Mouse (Mus musculus): ENCODE results near the gene Pik3c2b.
"Not testable (repeated sequence)": the region's sequence is repeated elsewhere in the genome, so short reads cannot be mapped to it uniquely, and the experiment has no call there.

Pik3c2b gene

DNA sequence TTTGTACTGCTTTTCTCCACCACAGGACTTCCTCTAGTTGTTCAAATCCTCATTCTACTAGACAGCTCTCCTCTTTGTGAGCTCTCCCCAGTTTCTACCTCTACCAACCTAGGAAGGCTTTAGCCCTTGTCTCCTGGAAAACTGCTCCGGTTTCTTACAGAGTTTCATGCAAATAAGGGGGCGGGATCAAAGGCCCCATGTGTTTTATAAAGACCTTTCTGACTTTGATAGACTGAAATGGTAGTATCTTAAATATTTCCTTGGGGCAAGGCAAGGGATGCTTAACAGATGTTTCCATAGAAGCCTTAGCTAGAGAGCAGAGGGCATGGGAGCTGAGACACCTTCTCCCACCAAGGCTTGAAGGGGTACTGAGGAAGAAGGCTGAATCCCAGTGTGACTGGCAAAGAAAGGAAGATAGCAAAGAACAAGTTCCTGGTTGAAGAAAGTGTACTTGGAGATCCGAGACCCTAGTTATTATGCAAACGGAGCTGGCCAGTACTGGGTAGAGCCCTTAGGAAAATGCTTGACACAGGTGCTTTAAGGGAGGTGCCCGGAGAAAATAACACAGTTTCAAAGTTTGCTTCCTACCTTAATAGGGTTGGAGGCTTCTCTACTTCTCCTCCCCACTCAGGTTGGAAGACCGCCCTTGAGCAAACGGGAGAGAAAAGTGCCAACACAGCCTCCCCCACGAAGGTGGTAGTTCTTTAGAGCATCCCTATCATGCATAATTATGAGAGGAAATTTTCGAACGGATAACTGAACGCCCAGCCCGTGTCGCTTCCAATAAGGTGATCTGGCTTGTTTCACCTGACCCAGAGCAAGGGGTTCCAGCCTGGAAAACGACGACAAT is at the start of gene Pik3c2b:
Pik3c2b (plus strand) TSS at position 657 of the 850 bp plus-strand sequence.
- no peak for DNase-seq (ENCODE audit: low spot score in 2 of 2)

DNA sequence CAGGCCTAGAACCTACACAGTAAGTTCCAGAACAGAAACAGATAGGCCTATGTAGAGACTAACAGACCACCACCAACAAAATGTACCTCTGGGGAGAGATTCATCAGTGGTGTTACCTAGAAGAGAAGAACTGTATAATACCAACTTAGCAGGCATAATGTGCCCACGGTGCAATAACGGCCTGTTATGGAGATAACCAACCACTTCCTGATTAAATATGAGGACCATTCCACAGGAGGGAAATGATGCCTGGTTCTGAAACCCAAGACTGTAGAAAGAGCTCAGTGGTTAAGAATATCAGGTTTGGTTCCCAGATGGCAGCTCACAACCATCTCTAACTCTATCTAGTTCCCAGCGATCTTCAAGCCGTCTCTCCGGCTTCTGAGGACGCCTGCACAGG is 45.1 kb upstream of the Pik3c2b start:
- DNase-seq (ENCODE audit: low spot score in 2 of 2) = no peak

DNA sequence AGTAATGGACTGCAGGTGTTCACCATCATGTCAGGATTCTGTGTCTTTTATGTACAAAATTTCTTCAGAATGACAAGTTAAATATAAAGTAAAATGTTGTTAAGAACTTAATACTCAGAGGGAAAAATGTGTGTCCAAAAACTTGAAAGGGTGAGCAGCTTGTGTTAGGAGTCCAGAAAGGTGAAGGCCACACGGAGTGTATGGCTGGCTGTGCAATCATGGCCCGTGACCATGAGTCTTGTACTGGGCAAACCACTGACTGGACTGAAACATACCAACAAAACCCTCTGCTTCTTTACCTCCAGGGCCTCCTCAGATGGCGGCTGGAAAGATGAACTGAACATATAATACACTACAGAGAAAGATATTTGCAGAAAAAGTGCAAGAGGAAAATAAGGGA is 38.9 kb upstream of the Pik3c2b start:
- DNase-seq (ENCODE audit: low spot score in 2 of 2) = no peak

DNA sequence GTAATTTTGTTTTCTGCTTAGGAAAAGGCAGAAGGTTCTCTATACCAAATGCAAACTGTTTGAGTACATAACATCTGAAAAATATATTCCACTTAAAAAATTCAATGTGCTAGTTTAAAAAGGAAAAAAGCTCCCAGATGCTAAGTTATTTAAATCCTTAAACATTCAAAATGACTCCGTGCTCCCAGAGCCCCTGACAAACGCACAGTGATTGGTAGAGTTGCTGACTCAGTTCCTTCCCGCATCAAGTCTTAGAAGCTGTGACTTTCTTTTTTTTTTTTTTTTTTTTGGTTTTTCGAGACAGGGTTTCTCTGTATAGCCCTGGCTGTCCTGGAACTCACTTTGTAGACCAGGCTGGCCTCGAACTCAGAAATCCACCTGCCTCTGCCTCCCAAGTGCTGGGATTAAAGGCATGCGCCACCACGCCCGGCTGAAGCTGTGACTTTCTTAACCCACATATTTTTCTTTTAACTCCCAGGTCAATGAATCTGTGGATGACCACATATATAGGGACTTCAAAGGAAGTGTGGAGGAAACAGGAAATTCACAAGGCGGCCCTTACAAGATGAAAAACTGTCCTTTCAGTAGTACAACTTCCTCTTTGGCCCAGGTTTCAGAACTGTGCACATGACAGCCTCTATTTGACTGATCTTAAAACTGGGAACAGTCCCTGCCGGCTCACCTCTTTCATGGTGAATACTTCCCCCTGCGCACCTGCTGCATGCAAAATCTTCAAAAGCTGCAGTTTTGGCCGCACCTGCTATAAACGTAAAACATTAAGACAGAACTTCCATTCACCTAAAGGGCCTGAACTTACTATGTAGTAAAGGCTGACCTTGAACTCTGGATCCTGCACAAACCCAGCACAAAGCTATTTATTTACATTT is 33.3 kb upstream of the Pik3c2b start:
- DNase-seq (ENCODE audit: low spot score in 2 of 2) = no peak

DNA sequence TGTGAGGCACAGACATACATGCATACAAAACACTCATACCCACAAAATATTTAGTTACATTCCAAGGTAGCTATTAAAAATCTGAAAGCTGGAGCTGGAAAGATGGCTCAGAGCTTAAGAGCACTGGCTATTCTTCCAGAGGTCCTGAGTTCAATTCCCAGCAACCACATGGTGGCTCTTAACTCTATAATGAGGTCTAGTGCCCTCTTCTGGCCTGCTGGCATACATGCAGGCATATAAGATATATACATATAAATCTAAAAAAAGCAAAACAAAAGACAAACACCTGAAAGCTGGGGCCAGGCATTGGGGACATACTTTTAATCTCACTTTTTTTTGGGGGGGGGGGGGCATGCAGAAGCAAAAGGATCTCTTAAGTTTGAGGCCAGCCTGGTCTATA is 32.1 kb upstream of the Pik3c2b start:
- DNase-seq (ENCODE audit: low spot score in 2 of 2) = no peak

DNA sequence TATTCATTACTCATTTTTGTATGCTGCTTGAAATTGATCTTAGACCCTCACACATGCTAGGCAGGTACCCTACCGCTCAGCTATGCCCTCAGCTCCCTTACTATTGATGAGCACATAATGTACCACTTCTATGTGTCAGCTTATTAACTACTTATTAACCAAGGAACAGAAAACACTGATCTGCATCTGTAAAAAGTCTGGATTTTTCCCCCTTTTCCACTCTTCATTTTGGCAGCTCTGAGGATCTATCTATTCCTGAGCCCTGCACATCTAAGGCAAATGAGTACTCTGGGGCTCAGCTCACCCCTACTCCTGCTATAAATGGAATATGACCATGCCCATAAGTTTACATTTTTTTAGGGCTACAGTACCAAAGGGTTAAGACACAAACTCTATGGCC is 31.3 kb upstream of the Pik3c2b start:
- no peak for DNase-seq (ENCODE audit: low spot score in 2 of 2)

DNA sequence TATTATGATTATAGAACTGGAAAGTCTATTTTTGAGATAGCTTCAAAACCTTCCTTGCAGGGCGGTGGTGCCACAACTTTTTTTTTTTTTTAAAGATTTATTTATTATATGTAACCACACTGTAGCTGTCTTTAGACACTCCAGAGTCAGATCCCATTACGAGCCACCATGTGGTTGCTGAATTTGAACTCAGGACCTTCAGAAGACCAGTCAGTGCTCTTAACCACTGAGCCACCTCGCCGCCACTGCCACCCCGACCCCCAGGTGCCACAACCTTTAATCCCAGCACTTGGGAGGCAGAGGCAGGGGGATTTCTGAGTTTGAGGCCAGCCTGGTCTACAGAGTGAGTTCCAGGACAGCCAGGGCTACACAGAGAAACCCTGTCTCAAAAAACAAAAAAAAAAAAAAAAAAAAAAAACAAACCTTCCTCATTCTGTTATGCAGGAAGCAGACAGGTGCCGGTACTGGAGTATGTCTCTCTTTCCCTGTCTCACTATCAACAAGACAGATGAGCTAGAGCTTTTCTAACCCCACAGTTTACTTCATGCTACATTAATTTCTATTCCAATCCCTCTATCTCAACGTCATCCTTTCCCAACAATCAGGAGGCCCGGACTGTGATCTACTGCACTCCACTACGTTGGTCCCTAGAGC is 28.6 kb upstream of the Pik3c2b start:
- DNase-seq (ENCODE audit: low spot score in 2 of 2) = no peak

DNA sequence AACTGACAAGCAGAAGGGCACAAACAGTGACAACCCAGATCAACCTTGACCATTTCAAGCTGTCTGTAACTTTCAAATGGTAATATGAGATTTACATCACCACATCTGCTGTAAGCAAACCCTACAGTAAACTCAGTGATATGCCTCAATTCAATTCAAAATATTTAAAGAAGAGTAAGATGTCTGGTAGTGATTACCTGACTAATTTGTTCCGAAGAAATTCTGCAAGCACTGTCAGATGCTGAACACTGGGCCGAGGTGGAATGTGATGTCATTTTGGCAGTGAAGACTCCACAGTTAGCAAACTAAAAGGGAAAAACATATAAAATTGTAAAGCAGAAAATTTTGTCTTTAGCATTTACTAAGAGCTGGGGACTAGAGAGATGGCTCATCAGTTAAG is 26.9 kb upstream of the Pik3c2b start:
- no peak for DNase-seq (ENCODE audit: low spot score in 2 of 2)

DNA sequence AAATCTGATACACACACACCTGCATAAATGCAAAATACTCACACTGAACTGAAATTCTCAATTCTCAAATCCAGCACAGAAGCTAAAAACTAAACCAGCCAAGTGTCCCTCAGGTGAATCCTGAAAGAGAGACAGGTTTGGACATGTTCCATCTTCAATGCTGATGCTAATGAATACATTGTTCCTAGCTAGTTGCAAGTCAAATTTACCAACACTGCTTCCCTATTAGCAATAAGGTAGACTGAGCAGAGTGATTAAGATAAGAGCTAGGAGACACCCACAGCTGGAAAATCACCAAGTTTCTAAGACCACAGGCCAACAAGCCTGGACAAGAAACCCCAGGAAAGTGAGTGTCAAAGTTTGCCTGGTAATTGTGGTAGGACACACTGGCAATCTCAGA is 26.2 kb upstream of the Pik3c2b start:
- DNase-seq (ENCODE audit: low spot score in 2 of 2) = no peak

DNA sequence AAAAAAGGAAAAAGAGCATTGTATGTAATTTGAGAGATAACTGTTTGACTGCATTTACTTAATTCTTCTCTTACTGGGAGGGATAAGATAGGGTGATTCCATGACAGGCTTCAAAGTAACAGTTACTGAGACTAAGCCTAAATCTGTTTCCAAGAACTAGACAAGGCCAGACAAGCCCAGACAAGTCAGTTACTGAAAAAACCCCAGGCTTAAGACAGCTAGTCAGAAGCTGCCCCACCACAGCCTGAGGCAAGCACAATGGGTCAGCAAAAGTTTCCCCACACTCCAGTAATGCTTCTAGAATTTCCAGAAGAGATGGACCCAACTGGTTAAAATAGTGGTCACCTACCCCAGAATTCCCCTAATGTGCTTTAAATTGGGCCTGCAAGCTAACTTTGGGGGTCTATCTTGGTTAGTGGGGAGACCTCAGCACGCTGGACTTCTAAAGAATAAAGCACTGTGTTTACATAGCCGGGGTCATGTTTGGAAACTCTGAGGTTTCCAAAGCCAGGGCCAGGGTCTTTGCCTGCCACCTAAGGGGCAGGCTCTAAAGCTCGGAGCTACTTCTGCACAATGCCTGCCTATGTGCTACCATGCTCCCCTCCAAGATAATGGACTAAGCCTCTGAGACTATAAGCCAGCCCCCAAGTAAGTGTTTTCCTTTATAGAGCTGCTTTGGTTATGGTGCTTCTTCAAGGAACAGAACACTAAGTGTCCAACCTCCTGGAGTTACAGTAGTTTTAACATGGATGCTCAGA is 25.2 kb upstream of the Pik3c2b start:
- DNase-seq (ENCODE audit: low spot score in 2 of 2) = no peak

DNA sequence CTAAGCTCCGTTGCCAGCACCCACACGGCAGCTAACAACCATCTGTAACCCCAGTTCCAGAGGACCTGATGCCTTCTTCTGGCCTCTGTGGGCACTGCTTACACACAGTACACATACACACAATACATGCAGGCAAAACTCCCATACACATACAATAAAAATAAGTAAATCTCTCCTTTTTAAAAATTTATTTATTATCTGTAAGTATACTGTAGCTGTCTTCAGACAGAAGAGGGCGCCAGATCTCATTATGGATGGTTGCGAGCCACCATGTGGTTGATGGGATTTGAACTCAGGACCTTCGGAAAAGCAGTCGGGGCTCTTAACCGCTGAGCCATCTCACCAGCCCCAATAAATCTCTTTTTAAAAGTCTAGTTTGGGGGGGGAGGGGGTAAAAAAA is 24.1 kb upstream of the Pik3c2b start:
- no peak for DNase-seq (ENCODE audit: low spot score in 2 of 2)

DNA sequence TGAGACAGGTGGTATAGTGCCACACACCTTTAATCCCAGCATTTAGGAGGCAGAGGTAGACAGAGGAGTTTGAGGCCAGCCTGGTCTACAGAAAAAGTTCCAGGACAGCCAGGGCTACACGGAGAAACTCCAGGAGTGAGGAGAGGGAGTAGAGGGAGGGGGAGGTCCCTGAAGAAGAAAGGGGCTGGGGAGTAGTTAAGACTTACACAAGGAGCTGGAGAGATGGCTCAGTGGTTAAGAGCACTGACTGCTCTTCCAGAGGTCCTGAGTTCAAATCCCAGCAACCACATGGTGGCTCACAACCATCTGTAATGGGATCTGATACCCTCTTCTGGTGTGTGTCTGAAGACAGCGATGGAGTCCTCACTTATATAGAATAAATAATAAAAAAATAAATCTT is 23.5 kb upstream of the Pik3c2b start:
- not testable (repeated sequence) for DNase-seq (ENCODE audit: low spot score in 2 of 2)

DNA sequence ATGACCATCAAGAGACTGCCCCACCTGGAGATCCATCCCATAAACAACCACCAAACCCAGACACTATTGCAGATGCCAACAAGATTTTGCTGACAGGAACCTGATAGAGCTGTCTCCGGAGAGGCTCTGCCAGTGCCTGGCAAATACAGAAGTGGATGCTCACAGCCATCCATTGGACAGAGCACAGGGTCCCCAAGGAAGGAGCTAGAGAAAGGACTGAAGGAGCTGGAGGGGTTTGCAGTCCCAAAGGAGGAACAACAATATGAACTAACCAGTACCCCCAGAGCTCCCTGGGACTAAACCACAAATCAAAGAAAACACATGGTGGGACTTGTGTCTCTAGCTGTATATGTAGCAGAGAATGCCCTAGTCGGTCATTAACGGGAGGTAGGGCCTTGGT is 21.7 kb upstream of the Pik3c2b start:
- DNase-seq (ENCODE audit: low spot score in 2 of 2) = not testable (repeated sequence)

DNA sequence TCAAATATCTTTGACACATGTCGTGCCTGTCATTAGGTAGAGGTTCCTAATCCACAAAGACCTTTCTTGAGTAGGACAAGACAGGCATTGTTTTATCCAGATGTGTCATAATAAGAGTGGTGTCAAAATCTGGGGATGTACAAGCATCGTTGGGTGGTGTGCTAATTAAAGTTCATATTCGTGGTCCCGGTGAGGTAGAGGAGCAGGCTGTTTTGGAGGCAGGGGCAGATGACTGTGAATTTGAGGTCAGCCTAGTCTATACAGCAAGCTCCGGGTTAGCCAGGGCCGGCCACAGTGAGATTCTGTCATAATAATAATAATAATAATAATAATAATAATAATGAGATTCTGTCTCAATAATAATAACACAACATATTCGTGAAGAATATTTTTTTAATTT is 21.0 kb upstream of the Pik3c2b start:
- peak in 1 of 2 experiments; percentile 23 for DNase-seq (ENCODE audit: low spot score in 2 of 2)

DNA sequence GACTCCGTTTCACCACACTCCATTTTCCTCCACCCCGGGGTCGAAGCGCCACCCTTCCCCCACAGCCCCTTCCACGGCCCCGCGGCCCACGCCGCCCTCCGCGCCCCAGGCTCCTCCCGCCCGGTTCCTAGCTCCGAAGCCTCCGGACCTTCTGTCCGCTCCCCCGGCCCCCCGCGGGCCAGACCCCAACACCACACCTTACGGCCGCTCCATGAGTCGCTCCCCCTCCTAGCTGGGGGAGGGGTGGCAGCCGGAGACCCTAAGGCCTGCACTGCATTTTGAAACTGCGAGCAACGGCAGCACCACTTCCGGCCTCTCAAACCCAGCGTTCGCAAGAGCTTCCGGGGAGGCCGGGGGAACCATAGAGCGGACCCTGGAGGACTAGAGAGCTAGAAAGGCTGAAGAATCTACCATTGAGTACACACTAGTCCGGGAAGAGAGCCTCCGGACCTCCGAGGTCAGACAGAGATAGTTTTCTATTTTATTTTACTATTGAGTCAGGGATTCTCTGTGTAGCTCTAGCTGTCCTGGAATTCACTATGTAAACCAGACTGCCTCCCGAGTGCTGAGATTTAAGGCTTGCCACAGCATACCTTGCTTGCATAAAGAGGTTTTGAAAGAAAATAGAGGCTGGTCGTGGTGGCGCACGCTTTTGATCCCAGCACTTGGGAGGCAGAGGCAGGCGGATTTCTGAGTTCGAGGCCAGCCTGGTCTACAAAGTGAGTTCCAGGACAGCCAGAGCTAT is 20.2 kb upstream of the Pik3c2b start:
- DNase-seq (ENCODE audit: low spot score in 2 of 2) = peak; percentile 83 to 85

DNA sequence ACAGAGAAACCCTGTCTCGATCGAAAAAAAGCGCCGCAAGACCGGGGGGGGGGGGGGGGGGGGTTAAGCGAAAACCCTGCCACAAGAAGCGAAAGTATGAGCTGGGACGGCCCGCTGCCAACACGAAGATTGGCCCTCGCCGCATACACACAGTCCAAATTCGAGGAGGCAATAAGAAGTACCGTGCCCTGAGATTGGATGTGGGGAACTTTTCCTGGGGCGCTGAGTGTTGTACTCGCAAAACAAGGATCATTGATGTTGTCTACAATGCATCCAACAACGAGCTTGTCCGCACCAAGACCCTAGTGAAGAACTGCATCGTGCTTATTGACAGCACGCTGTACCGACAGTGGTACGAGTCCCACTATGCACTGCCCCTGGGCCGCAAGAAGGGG is 19.7 kb upstream of the Pik3c2b start:
- DNase-seq (ENCODE audit: low spot score in 2 of 2) = not testable (repeated sequence)

DNA sequence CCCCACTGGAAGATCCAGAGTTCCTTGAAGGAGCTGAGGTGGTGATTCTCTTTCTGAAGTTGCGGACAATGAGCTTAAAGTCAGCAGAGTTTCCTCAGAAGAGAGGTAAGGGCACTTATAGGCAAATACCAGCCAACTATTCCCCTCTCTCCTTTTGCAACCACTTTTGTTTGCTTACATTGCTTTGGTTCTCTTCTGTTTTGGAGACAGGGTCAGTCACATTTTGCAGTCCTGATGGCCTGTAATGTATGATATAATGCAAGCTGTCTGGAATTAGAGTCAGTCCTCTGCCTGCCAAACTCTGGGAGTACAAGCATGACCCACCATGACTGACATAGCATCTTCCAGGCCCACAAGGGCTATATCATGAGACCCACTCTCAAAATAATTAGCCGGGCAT is 18.3 kb upstream of the Pik3c2b start:
- peak in 1 of 2 experiments; percentile 20 for DNase-seq (ENCODE audit: low spot score in 2 of 2)

DNA sequence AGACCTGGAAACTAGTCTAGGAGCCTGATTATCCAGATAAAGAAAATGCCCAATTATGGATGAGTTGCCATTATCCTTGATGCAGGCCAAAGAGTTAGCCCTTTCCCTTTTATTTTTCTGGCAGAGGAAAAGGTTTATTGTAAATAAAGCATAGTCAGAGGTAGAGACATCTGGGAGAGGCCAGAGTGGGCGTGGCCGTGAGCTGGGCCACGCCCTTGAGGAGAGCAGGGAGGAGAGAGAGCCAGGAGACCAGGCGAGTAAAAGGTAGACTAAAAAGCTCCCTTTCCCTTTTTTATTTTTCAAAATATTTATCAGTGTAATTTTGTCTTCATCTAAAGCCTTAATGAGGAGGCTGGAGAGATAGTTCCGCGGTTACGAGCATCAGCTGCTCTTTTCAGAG is 17.5 kb upstream of the Pik3c2b start:
- peak in 1 of 2 experiments; percentile 41 for DNase-seq (ENCODE audit: low spot score in 2 of 2)

DNA sequence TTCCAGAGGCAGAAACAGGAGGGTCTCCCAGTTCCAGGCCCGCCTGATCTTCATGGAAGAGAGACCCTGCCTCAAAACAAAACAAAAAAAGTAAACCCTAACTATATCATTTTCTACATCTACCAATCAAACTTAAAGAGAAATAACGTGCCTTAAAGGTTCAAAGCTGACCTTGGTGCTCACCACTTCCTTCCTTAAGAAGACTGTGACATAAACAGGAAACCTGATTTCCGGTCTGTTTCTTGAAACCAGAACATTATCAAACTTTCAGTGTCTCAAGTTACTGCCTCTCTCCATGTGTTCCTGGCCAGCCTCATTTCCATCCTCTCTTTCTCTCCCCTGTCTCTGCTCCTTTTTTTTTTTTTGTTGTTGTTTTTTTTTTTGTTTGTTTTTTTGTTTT is 15.7 kb upstream of the Pik3c2b start:
- DNase-seq (ENCODE audit: low spot score in 2 of 2) = no peak

DNA sequence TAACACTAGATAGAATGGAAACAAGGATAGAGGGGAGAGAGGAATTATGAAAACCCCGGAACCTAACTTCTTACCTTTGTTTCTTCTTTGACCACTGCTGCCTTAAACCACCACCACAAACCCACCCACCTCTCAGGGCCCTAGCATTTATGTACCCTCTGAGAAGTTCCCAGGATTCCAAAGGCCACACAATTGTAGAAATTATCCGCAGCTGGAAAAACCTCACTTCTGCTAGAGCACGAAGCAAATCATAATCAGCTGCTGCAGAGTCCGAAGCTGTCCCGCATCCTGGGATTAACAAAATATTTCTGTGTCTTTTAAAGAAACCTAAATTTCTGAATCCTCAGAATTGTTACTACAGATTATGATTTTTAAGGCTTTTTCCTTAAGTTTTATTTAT is 15.0 kb upstream of the Pik3c2b start, which contains the start of gene Mdm4:
Mdm4 (minus strand) TSS at position 101 of the 400 bp plus-strand sequence.
- DNase-seq (ENCODE audit: low spot score in 2 of 2) = peak in 1 of 2 experiments; percentile 26

DNA sequence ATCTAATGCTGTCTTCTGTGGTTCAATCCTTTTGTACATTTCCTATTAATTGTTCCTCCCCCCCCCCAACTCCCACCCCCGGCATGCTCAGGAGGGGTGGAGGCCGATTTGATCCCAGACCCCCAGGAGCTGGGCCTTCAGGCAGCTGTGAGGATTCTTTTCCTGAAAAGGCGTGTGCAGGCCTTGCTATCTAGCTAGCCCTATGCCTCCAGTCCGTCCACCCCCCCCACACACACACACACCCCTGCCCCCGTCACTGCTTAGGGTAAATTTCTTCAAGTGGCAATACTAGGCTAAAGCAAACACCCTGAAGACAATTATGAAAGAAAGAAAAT is 12.5 kb upstream of the Pik3c2b start:
- no peak for DNase-seq (ENCODE audit: low spot score in 2 of 2)
